8 mouse cellular contexts compared by ENCODE assay signal in the genomic region with DNA sequence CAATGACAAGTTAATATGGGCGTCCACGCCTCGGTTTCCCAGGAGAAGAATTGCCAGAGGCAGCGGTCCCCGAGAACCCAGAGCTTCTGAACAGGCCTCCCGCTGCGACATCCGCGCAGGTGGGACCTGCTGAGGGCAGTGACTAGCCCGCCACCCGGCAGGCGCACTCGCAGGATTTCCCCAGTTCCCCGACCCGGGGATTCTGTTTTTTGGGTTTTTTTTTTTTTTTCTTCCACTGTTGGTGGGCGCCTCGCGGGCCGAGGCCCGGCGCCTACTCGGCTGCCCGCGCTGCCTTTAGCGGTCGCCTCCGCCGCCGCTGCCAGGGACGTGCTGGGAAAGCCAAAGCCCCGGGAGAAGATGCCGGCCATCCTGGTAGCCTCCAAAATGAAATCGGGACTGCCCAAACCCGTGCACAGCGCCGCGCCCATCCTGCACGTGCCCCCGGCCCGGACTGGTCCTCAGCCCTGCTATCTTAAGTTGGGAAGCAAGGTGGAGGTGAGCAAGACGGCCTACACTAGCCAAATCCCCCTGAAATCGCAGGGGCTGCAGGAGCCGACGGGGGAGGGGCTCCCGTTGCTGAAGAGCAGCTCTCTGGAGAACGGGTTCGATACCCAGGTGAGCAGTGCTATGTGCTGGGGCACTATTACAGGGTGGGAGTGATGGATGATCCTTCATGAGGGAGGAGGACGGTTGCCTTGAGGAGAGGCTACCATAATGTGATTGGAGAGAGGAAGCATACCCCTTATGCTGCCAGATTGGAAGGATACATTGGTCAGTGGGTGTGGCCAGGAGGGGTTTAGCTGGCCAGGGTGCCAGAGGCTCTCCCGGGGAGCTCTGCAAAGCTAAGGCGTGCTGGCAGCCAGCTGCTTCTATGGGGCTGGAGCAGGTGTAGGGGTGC.
DNase-seq lines count a peak whose midpoint lies in the region; ATAC-seq lines count a peak whose summit lies in the region.

No protein-coding gene starts in this region.

- peaks cover 56% of the 10 kb centered on the region for H3K4me1 ChIP-seq in forebrain, embryonic 15.5 days

- peak overlapping the region; percentile 65 for H3K9ac ChIP-seq in forebrain, embryonic 15.5 days (replicated peaks)

- intact Hi-C loops in left cerebral cortex, postnatal 36 days (cut with DNase I): loop anchor here (2.0 kb wide), 2 partner anchors 56 to 100 kb away; no protein-coding TSS in a partner anchor

- no peaks in the 10 kb centered on the region for H3K36me3 ChIP-seq in forebrain, embryonic 15.5 days

- H3K9me3 ChIP-seq in forebrain, embryonic 15.5 days: no peaks in the 10 kb centered on the region

- no peak for ATAC-seq in forebrain, embryonic 15.5 days (replicated peaks)

- peak overlapping the region; percentile 70 for H3K27ac ChIP-seq in forebrain, embryonic 15.5 days (replicated peaks)

- no peaks in the 10 kb centered on the region for H3K27me3 ChIP-seq in forebrain, embryonic 15.5 days

- H3K4me3 ChIP-seq in forebrain, embryonic 15.5 days: peak overlapping the region; percentile 57

- WGBS in forebrain, embryonic 15.5 days: 2% methylated on average over 50 of the region's 50 CpGs

- peak; percentile 49 to 53 for DNase-seq in left cerebral cortex, postnatal 36 days (ENCODE audit: low spot score in 2 of 2)
- DNase-seq in left cerebral cortex, adult 11 months (ENCODE audit: low spot score): no peak
- DNase-seq in brain, adult 2 months (ENCODE audit: low read depth, low spot score): peak; percentile 60
- peak; percentile 30 to 50 for DNase-seq in kidney, postnatal 4 days
- peak; percentile 9 to 20 for DNase-seq in natural killer cell, adult 2 months (ENCODE audit: low spot score in 2 of 2)
- DNase-seq in retina, postnatal 1 day: no peak
- no peak for DNase-seq in retina, embryonic 14.5 days (ENCODE audit: low spot score)

- peak overlapping the region; percentile 90 for H3K4me2 ChIP-seq in forebrain, embryonic 15.5 days (replicated peaks)

Comparison
In these comparisons a context has a peak if more than half of its experiments do, and no peak if none do; other contexts are left out.
1. DNase-seq: peak in left cerebral cortex, postnatal 36 days (2 of 2), brain, adult 2 months (single experiment), kidney, postnatal 4 days (2 of 2) and natural killer cell, adult 2 months (2 of 2); none in left cerebral cortex, adult 11 months (single experiment), retina, postnatal 1 day (single experiment) and retina, embryonic 14.5 days (single experiment).